Mouse (Mus musculus) retina, postnatal 1 day (tissue): Measurements from ENCODE around the gene Prkg1.
A peak's percentile ranks its signal among the peaks of the same experiment; 100 is the strongest.

Experiments
- DNase-seq: peaks from one replicate; pipeline ENCODE4 v3.0.0-alpha.2; 2012

Gene Prkg1

GRCm38 (mm10) chr19:31764801-31765340 lies at the start of gene Prkg1:
Gene Prkg1 (minus strand): TSS chr19:31765033.
- DNase-seq = peak; percentile 82

GRCm38 (mm10) chr19:31813087-31813486 lies 48.3 kb upstream of the Prkg1 start:
- DNase-seq = no peak

- DNase-seq = peak; percentile 55
Observed at GRCm38 (mm10) chr19:31811371-31811770, 46.5 kb upstream of the Prkg1 start.

GRCm38 (mm10) chr19:31805391-31805790 lies 40.6 kb upstream of the Prkg1 start:
- DNase-seq = no peak

- no peak for DNase-seq
Observed at GRCm38 (mm10) chr19:31795485-31796046, 30.7 kb upstream of the Prkg1 start.

GRCm38 (mm10) chr19:31791724-31792123 lies 26.9 kb upstream of the Prkg1 start:
- no peak for DNase-seq

- DNase-seq = no peak
Observed at GRCm38 (mm10) chr19:31781521-31782018, 16.7 kb upstream of the Prkg1 start.

- DNase-seq = no peak
Observed at GRCm38 (mm10) chr19:31781077-31781476, 16.2 kb upstream of the Prkg1 start.

GRCm38 (mm10) chr19:31780222-31780621 lies 15.4 kb upstream of the Prkg1 start:
- DNase-seq = no peak

GRCm38 (mm10) chr19:31779021-31779420 lies 14.2 kb upstream of the Prkg1 start:
- peak; percentile 68 for DNase-seq

- DNase-seq = peak; percentile 41
Observed at GRCm38 (mm10) chr19:31767004-31767403, 2.2 kb upstream of the Prkg1 start.

- DNase-seq = no peak
Observed at GRCm38 (mm10) chr19:31765451-31765850, 618 bp upstream of the Prkg1 start.

GRCm38 (mm10) chr19:31763951-31764800 lies 657 bp downstream of the Prkg1 start:
- DNase-seq = peak; percentile 76

GRCm38 (mm10) chr19:31763246-31763821 lies 1.5 kb downstream of the Prkg1 start:
- DNase-seq = peak; percentile 50

- peak; percentile 59 for DNase-seq
Observed at GRCm38 (mm10) chr19:31762411-31763245, 2.2 kb downstream of the Prkg1 start.

GRCm38 (mm10) chr19:31759855-31760254 lies 5.0 kb downstream of the Prkg1 start:
- no peak for DNase-seq

- peak; percentile 81 for DNase-seq
Observed at GRCm38 (mm10) chr19:31755929-31756792, 8.7 kb downstream of the Prkg1 start.

- DNase-seq = peak; percentile 31
Observed at GRCm38 (mm10) chr19:31754642-31755287, 10.1 kb downstream of the Prkg1 start.

- peak; percentile 78 for DNase-seq
Observed at GRCm38 (mm10) chr19:31750976-31751676, 13.7 kb downstream of the Prkg1 start.

- DNase-seq = peak; percentile 60
Observed at GRCm38 (mm10) chr19:31746635-31747034, 18.2 kb downstream of the Prkg1 start.
